ENCODE assay signal across 8 mouse cellular contexts in the genomic region with DNA sequence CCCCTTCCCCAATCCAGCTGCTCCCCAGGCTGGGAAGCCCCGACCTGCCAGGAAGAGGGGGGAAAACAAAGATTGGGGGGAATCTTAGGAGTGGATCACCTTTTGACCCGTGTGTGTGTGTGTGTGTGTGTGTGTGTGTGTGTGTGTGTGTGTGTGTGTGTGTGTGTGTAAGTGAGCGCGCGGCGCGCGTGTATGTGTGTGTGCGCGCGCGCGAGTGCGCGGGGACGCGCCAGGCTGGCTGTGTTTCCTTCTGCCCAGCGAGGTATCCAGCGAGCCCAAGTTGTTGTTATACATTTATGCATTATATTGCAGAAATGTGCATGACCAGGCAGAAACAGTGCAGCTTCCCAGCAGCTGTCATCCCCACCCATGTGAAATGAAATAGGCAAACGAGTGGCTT. TPM values are rescaled to one million over a fixed set of nuclear protein-coding genes. Genes with fewer than 3 reads are reported as not detected.
DNase-seq lines count a peak whose midpoint lies in the region; ATAC-seq and TF ChIP-seq lines count a peak whose summit lies in the region.

No protein-coding gene starts in this region.

- ATAC-seq in embryonic facial prominence, embryonic 15.5 days (ENCODE audit: insufficient number of reproducible peaks, low FRiP score, low TSS enrichment, low read depth), result no peak
- ATAC-seq in kidney, embryonic 15.5 days (replicated peaks; ENCODE audit: low FRiP score), result no peak
- ATAC-seq in midbrain, postnatal 0 days (ENCODE audit: low FRiP score), result no peak

- no peaks in the 10 kb centered on the region for H3K27me3 ChIP-seq in embryonic facial prominence, embryonic 15.5 days
- no peaks in the 10 kb centered on the region for H3K27me3 ChIP-seq in kidney, embryonic 15.5 days
- no peaks in the 10 kb centered on the region for H3K27me3 ChIP-seq in midbrain, postnatal 0 days (ENCODE audit: insufficient read depth, low read length)

- H3K36me3 ChIP-seq in embryonic facial prominence, embryonic 15.5 days, result no peaks in the 10 kb centered on the region
- no peaks in the 10 kb centered on the region for H3K36me3 ChIP-seq in kidney, embryonic 15.5 days
- H3K36me3 ChIP-seq in midbrain, postnatal 0 days (ENCODE audit: insufficient read depth, low read length), result no peaks in the 10 kb centered on the region

- intact Hi-C loops in left cerebral cortex, adult 2 months (cut with DNase I), result no loop called here

- peak overlapping the region; percentile 70; the same call in 1 of the 2 replicates for H3K9ac ChIP-seq in embryonic facial prominence, embryonic 15.5 days
- peak overlapping the region; percentile 76 for H3K9ac ChIP-seq in kidney, embryonic 15.5 days
- 0 out of 2 replicates have a peak overlapping the region, but pooled peaks have one; percentile 48 for H3K9ac ChIP-seq in midbrain, postnatal 0 days (replicated peaks; ENCODE audit: low read length, poor library complexity, severe bottlenecking)

- no peak overlapping the region; the same call in 1 of the 2 replicates for H3K27ac ChIP-seq in left cerebral cortex, adult 2 months
- H3K27ac ChIP-seq in embryonic facial prominence, embryonic 15.5 days (replicated peaks), result peak overlapping the region; percentile 98
- H3K27ac ChIP-seq in kidney, embryonic 15.5 days, result peak overlapping the region; percentile 99
- peak overlapping the region; percentile 48 for H3K27ac ChIP-seq in midbrain, postnatal 0 days (ENCODE audit: low read depth, low read length)

- peaks cover 5% of the 10 kb centered on the region; the same call in 1 of the 2 replicates for H3K4me1 ChIP-seq in embryonic facial prominence, embryonic 15.5 days
- H3K4me1 ChIP-seq in kidney, embryonic 15.5 days, result peaks cover 14% of the 10 kb centered on the region
- no peaks in the 10 kb centered on the region; the same call in 1 of the 2 replicates for H3K4me1 ChIP-seq in midbrain, postnatal 0 days (ENCODE audit: insufficient read depth, low read length)

- peak in 1 of 2 experiments; percentile 27 for DNase-seq in left cerebral cortex, adult 2 months (ENCODE audit: extremely low spot score in 1 of 2, low spot score in 2 of 2)
- no peak for DNase-seq in left cerebral cortex, adult 9 months (ENCODE audit: low spot score in 2 of 2)
- peak; percentile 41 for DNase-seq in MEL-GATA-1-ER (ENCODE audit: extremely low read depth, low read depth)
- DNase-seq in midbrain, postnatal 0 days (ENCODE audit: low spot score), result no peak
- DNase-seq in adrenal gland, adult (ENCODE audit: inconsistent age in 2 of 2, low spot score in 1 of 2), result no peak
- DNase-seq in ovary, postnatal 14 days (ENCODE audit: low spot score), result no peak

- no peak for TF ChIP-seq CTCF in left cerebral cortex, adult 2 months (IDR thresholded peaks at IDR 0.05)
- TF ChIP-seq CTCF in midbrain, postnatal 0 days (IDR thresholded peaks at IDR 0.05), result no peak

- peak overlapping the region; percentile 93 for H3K4me2 ChIP-seq in embryonic facial prominence, embryonic 15.5 days (replicated peaks)
- H3K4me2 ChIP-seq in kidney, embryonic 15.5 days, result peak overlapping the region; percentile 89
- H3K4me2 ChIP-seq in midbrain, postnatal 0 days (ENCODE audit: low read depth, low read length, poor library complexity, severe bottlenecking), result peak overlapping the region; percentile 90

- H3K9me3 ChIP-seq in embryonic facial prominence, embryonic 15.5 days (replicated peaks), result no peaks in the 10 kb centered on the region
- no peaks in the 10 kb centered on the region for H3K9me3 ChIP-seq in kidney, embryonic 15.5 days (replicated peaks)
- no peaks in the 10 kb centered on the region for H3K9me3 ChIP-seq in midbrain, postnatal 0 days (ENCODE audit: low read length)

- WGBS in embryonic facial prominence, embryonic 15.5 days, result 0% methylated on average over 19 of the region's 20 CpGs
- WGBS in kidney, embryonic 15.5 days, result under 1% methylated on average over 15 of the region's 20 CpGs
- WGBS in midbrain, postnatal 0 days, result 1% methylated on average over 15 of the region's 20 CpGs

- H3K4me3 ChIP-seq in left cerebral cortex, adult 2 months, result peak overlapping the region; percentile 78
- peak overlapping the region; percentile 76 for H3K4me3 ChIP-seq in embryonic facial prominence, embryonic 15.5 days (replicated peaks)
- peak overlapping the region; percentile 73 for H3K4me3 ChIP-seq in kidney, embryonic 15.5 days (replicated peaks)
- peak overlapping the region; percentile 63 for H3K4me3 ChIP-seq in midbrain, postnatal 0 days (ENCODE audit: low read depth, low read length)

RNA-seq across cellular contexts. Expression of gene Maml3, which starts 0.3 kb away (rescaled TPM):
- total RNA-seq in left cerebral cortex, adult 2 months (2021), result 10 to 100 TPM; 10.3 to 10.9 TPM
- 6.5 TPM in 2 replicates for polyA plus RNA-seq in embryonic facial prominence, embryonic 15.5 days (2015; fragmentation: Nextera tagmentation; extraction: Ambion mirVana)
- polyA plus RNA-seq in kidney, embryonic 15.5 days (2015; fragmentation: Nextera tagmentation; extraction: Ambion mirVana), result 6.2 and 7.8 TPM in 2 replicates
- total RNA-seq in midbrain, postnatal 0 days (2014; rRNA removed), result 17.8 and 20.2 TPM in 2 replicates
- 3.4 and 3.9 TPM in 2 replicates for polyA plus RNA-seq in midbrain, postnatal 0 days (2015; fragmentation: Nextera tagmentation; extraction: Ambion mirVana)
